Mouse (Mus musculus): ENCODE measurements around the gene Gm10271. TPM values are rescaled to one million over a fixed set of nuclear protein-coding genes. Genes with fewer than 3 reads are reported as not detected.

The Gm10271 gene
- polyA plus RNA-seq, 1 experiment: not detected

DNA sequence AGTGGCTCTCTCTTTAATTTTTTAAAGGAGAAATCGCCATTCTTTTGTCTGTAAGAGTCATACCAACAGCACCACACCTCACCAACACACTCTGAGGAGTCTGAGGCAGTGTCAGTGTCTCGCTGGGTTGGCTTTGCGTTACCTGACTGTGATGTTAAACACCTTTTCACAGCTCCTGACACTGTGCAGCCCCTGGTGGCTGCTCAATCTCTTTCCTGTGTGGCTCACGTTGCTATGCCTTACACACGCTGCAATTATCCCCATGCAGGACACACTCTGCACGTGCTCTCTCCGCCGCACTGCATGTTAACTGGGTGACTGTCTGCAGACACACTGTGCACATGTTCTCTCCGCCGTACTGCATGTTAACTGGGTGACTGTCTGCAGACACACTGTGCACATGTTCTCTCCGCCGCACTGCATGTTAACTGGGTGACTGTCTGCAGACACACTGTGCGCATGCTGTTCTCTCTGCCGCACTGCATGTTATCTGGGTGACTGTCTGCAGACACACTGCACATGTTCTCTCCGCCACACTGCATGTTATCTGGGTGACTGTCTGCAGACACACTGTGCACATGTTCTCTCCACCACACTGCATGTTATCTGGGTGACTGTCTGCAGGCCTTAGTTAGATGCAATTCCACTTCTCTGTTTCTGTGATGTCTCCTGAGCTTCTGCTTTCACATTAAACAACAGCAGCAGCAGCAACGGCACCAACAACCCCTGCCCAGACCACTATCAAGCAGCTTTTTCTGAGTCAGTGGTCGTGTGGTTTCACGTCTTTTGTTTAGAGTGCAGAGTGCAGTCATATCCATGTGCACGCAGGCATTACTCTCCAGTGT, 48.5 kb downstream of the Gm10271 start:
- no peak overlapping the region for H3K27ac ChIP-seq (ENCODE audit: insufficient read depth, low read length)
- H3K4me3 ChIP-seq (ENCODE audit: insufficient read depth, low read length): no peak overlapping the region
- TF ChIP-seq CTCF (IDR thresholded peaks at IDR 0.05; ENCODE audit: borderline replicate concordance, insufficient read depth, low read length): no peak
- TF ChIP-seq POLR2A (IDR thresholded peaks at IDR 0.05; ENCODE audit: low read depth, low read length): no peak
- no peaks in the 10 kb centered on the region for H3K4me1 ChIP-seq (ENCODE audit: control insufficient read depth, insufficient read depth, low read length)

DNA sequence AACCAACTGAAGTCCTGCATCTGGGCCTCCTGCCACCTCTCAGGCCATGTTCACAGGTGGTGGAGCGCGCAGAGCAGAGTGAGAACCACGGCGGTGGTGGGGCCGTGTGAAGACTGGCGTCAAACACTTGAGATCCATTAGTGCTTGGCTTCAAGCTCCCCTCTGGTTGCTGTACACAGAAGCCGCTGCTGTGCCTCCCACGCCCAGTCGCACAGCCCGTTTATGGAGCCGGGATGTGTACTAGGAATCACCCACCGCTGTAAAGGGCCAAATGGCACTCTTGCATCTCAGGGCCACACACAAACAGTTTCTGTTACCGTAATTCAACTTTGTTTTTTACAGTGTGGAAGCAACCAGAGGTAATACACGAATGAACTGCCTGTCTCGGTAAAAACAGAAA, 50.2 kb downstream of the Gm10271 start:
- Histone ChIP-seq H3K27ac (ENCODE audit: insufficient read depth, low read length) (no peak overlapping the region), H3K4me3 (ENCODE audit: insufficient read depth, low read length) (no peak overlapping the region), H3K4me1 (ENCODE audit: control insufficient read depth, insufficient read depth, low read length) (no peaks in the 10 kb centered on the region; the same call in 1 of the 2 replicates)
- TF ChIP-seq POLR2A (IDR thresholded peaks at IDR 0.05; ENCODE audit: low read depth, low read length) (no peak), CTCF (IDR thresholded peaks at IDR 0.05; ENCODE audit: borderline replicate concordance, insufficient read depth, low read length) (no peak)

DNA sequence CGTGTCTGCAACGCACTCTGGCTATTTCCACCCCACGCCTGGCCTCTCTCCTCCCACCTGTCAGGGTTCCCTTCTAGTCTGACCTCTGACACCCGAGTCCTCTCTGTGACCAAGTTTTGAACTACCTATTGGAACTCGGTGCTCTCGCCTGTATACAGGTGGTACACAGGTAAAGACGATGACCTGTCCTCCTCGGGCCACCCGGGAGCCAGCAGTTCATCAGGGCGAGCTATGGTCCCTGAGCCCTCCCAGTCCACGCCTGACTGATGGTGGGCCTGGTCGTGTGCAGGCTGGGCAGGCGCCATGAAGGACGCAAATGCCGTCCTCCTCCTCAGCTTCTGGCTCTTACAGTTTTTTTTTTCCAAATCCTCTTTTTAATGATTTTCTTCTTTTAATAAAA, 51.0 kb downstream of the Gm10271 start:
- no peak overlapping the region for H3K4me3 ChIP-seq (ENCODE audit: insufficient read depth, low read length)
- H3K27ac ChIP-seq (ENCODE audit: insufficient read depth, low read length): no peak overlapping the region
- H3K4me1 ChIP-seq (ENCODE audit: control insufficient read depth, insufficient read depth, low read length): no peaks in the 10 kb centered on the region; the same call in 1 of the 2 replicates
- no peak for TF ChIP-seq POLR2A (IDR thresholded peaks at IDR 0.05; ENCODE audit: low read depth, low read length)
- TF ChIP-seq CTCF (IDR thresholded peaks at IDR 0.05; ENCODE audit: borderline replicate concordance, insufficient read depth, low read length): no peak

DNA sequence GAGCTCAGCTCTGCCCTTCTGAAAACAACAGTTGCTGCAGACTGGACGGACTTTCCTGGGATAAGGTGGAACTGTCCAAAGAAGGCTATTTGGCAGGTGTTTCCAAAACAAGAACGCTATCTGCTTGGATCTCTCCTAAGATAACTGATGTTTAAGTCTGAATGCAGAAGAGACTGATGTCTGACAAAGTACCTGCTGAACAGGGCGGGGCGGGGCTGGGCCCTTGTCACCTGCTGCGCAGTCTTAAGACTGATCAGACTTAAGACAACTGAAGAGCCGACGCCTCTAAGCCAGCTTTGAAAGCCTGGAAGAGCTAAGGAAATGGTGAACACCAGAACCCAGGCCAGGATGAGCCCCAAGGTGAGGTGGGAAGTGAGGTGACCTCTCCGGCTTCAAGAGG, 51.8 kb downstream of the Gm10271 start:
- Histone ChIP-seq H3K4me1 (ENCODE audit: control insufficient read depth, insufficient read depth, low read length) (no peaks in the 10 kb centered on the region; the same call in 1 of the 2 replicates), H3K4me3 (ENCODE audit: insufficient read depth, low read length) (no peak overlapping the region), H3K27ac (ENCODE audit: insufficient read depth, low read length) (no peak overlapping the region)
- TF ChIP-seq POLR2A (IDR thresholded peaks at IDR 0.05; ENCODE audit: low read depth, low read length) (no peak), CTCF (IDR thresholded peaks at IDR 0.05; ENCODE audit: borderline replicate concordance, insufficient read depth, low read length) (no peak)

GRCm38 (mm10) chr10:116919368-116920317, 52.8 kb downstream of the Gm10271 start:
- TF ChIP-seq CTCF (IDR thresholded peaks at IDR 0.05; ENCODE audit: borderline replicate concordance, insufficient read depth, low read length) (no peak), POLR2A (IDR thresholded peaks at IDR 0.05; ENCODE audit: low read depth, low read length) (no peak)
- Histone ChIP-seq H3K4me1 (ENCODE audit: control insufficient read depth, insufficient read depth, low read length) (no peaks in the 10 kb centered on the region; the same call in 1 of the 2 replicates), H3K4me3 (ENCODE audit: insufficient read depth, low read length) (no peak overlapping the region), H3K27ac (ENCODE audit: insufficient read depth, low read length) (no peak overlapping the region)

- TF ChIP-seq POLR2A (IDR thresholded peaks at IDR 0.05; ENCODE audit: low read depth, low read length): no peak
- Histone ChIP-seq H3K27ac (ENCODE audit: insufficient read depth, low read length) (no peak overlapping the region), H3K4me1 (ENCODE audit: control insufficient read depth, insufficient read depth, low read length) (no peaks in the 10 kb centered on the region; the same call in 1 of the 2 replicates), H3K4me3 (ENCODE audit: insufficient read depth, low read length) (no peak overlapping the region)
These were observed 55.8 kb downstream of the Gm10271 start for GRCm38 (mm10) chr10:116916581-116916980.

DNA sequence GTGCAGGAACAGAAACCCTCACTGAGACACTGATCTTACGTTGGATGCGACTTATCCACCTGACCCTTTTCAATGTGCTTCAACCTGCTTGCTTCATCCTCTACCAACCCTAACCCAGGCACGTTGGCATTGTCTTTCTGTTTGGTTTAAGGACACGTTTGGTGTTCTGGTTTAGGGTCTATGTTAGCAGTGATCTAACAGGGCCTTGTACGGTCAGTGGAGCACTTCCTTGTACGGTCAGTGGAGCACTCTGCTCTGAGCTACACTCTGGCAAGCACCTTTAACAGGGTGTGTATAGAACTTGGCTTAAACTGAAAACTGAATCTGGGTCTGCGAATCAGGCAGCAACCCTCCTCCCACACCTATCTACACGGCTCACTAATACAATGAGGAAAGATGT, 57.1 kb downstream of the Gm10271 start:
- Histone ChIP-seq H3K4me1 (ENCODE audit: control insufficient read depth, insufficient read depth, low read length) (no peaks in the 10 kb centered on the region; the same call in 1 of the 2 replicates), H3K27ac (ENCODE audit: insufficient read depth, low read length) (no peak overlapping the region; the same call in 1 of the 2 replicates), H3K4me3 (ENCODE audit: insufficient read depth, low read length) (no peak overlapping the region)
- TF ChIP-seq POLR2A (IDR thresholded peaks at IDR 0.05; ENCODE audit: low read depth, low read length): no peak
- TF ChIP-seq CTCF (IDR thresholded peaks at IDR 0.05; ENCODE audit: borderline replicate concordance, insufficient read depth, low read length): no peak

DNA sequence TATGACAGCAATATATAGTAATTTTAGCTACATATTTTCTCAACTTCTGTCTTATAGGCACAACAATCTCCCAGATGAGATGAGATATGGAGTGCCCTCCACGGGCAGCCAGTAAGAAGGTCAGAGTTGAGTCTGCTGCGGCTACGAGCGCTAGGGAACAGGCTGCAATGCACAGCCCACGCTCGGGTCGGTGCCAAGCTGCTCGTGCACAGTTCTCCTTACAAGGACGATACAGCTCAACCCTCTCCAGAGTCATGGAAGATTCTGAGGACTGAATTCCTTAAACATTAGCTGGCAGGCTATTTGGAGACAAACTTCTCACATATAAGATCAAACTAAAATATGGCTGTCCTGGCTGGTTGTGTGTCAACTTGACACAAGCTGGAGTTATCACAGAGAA, 57.8 kb downstream of the Gm10271 start:
- no peaks in the 10 kb centered on the region; the same call in 1 of the 2 replicates for H3K4me1 ChIP-seq (ENCODE audit: control insufficient read depth, insufficient read depth, low read length)
- H3K4me3 ChIP-seq (ENCODE audit: insufficient read depth, low read length): no peak overlapping the region
- TF ChIP-seq CTCF (IDR thresholded peaks at IDR 0.05; ENCODE audit: borderline replicate concordance, insufficient read depth, low read length) (no peak), POLR2A (IDR thresholded peaks at IDR 0.05; ENCODE audit: low read depth, low read length) (no peak)
- no peak overlapping the region; the same call in 1 of the 2 replicates for H3K27ac ChIP-seq (ENCODE audit: insufficient read depth, low read length)

GRCm38 (mm10) chr10:116913647-116914273, 58.6 kb downstream of the Gm10271 start:
- Histone ChIP-seq H3K4me3 (ENCODE audit: insufficient read depth, low read length) (no peak overlapping the region), H3K4me1 (ENCODE audit: control insufficient read depth, insufficient read depth, low read length) (no peaks in the 10 kb centered on the region; the same call in 1 of the 2 replicates), H3K27ac (ENCODE audit: insufficient read depth, low read length) (no peak overlapping the region)
- TF ChIP-seq CTCF (IDR thresholded peaks at IDR 0.05; ENCODE audit: borderline replicate concordance, insufficient read depth, low read length) (no peak), POLR2A (IDR thresholded peaks at IDR 0.05; ENCODE audit: low read depth, low read length) (no peak)

Measured in embryonic fibroblast, embryonic 13.5 days (primary cell).